Mouse (Mus musculus) heart, embryonic 16.5 days (tissue): ENCODE data around the gene Wipi1. TPM values are rescaled to one million over a fixed set of nuclear protein-coding genes. Genes with fewer than 3 reads are reported as not detected.
A peak's percentile ranks its signal among the peaks of the same experiment; 100 is the strongest.
"Not testable (repeated sequence)": the region's sequence is repeated elsewhere in the genome, so short reads cannot be mapped to it uniquely, and the experiment has no call there.

Source experiments
- ATAC-seq: fragments of 200-750 bp; cut with Nextera tagmentation; replicated peaks from 2 replicates; pipeline ENCODE4 v1.8.0; 2017; ENCODE audit warnings: moderate number of reproducible peaks; ENCODE audit not compliant: insufficient read depth, low FRiP score; ENCODE audit errors: extremely low read depth
- H3K27ac ChIP-seq: fragments of 300-500 bp; sonication (generic); 2 replicates; pipeline ENCODE4 v1.5.1; 2014; ENCODE audit warnings: mild to moderate bottlenecking, low read length, control low read depth, moderate library complexity
- H3K27me3 ChIP-seq: fragments of 300-500 bp; sonication (generic); 2 replicates; pipeline ENCODE4 v1.6.1; 2014; ENCODE audit warnings: low read length, mixed read lengths; ENCODE audit not compliant: control insufficient read depth, insufficient read depth
- H3K36me3 ChIP-seq: fragments of 300-500 bp; sonication (generic); 2 replicates; pipeline ENCODE4 v1.6.1; 2014; ENCODE audit not compliant: control insufficient read depth, insufficient read depth
- H3K4me1 ChIP-seq: fragments of 300-500 bp; sonication (generic); 2 replicates; pipeline ENCODE4 v1.6.1; 2014; ENCODE audit warnings: low read length, mixed read lengths; ENCODE audit not compliant: control insufficient read depth, insufficient read depth
- H3K4me2 ChIP-seq: fragments of 300-500 bp; sonication (generic); 2 replicates; pipeline ENCODE4 v1.6.1; 2014; ENCODE audit warnings: low read depth, mild to moderate bottlenecking, control low read depth, low read length
- H3K4me3 ChIP-seq: fragments of 300-500 bp; sonication (generic); 2 replicates; pipeline ENCODE4 v1.5.1; 2014; ENCODE audit warnings: mild to moderate bottlenecking, control low read depth, low read length
- H3K9ac ChIP-seq: fragments of 300-500 bp; sonication (generic); 2 replicates; pipeline ENCODE4 v1.6.1; 2014; ENCODE audit warnings: low read length, control low read depth
- H3K9me3 ChIP-seq: fragments of 300-500 bp; sonication (generic); replicated peaks from 2 replicates; pipeline ENCODE4 v1.6.1; 2016; ENCODE audit warnings: low read length; ENCODE audit not compliant: control insufficient read depth
- WGBS: fragments of 180-500 bp; shearing (Covaris S2); extraction: QIAGEN DNeasy Blood & Tissue Kit; methylation state at CpG from one replicate; pipeline ENCODE4 v1.1.7; 2014; 5-methylcytosine and 5-hydroxymethylcytosine counted together
- polyA plus RNA-seq: library from polyadenylated mRNA; unstranded; fragments of >200 nt; fragmentation: Nextera tagmentation; extraction: Ambion mirVana; gene quantifications from 2 replicates; pipeline ENCODE4 v1.2.1, GENCODE M21; 2015

Gene Wipi1
- 51.6 and 55.3 TPM in 2 replicates for polyA plus RNA-seq

- WGBS, result under 1% methylated on average over 55 of the region's 58 CpGs
- H3K4me1 ChIP-seq, result peaks cover 32% of the 10 kb centered on the region
- no peaks in the 10 kb centered on the region for H3K27me3 ChIP-seq
- no peaks in the 10 kb centered on the region for H3K36me3 ChIP-seq
- peak within 1 kb of the TSS; percentile 81 for H3K4me3 ChIP-seq
- peak within 1 kb of the TSS; percentile 88 for H3K27ac ChIP-seq
- peak within 1 kb of the TSS; percentile 84 for H3K4me2 ChIP-seq
- H3K9me3 ChIP-seq, result no peaks in the 10 kb centered on the region; the same call in 1 of the 2 replicates
- ATAC-seq, result peak; percentile 97
- peak within 1 kb of the TSS; percentile 87 for H3K9ac ChIP-seq
Measured at GRCm38 (mm10) chr11:109611303-109612149, at the start of gene Wipi1. Wipi1 (minus strand) TSS chr11:109611967.

- WGBS, result 85% methylated on average over 8 of the region's 8 CpGs
- H3K36me3 ChIP-seq, result peaks cover 66% of the 10 kb centered on the region
- H3K27me3 ChIP-seq, H3K27ac ChIP-seq, H3K9me3 ChIP-seq, H3K4me2 ChIP-seq, ATAC-seq, H3K4me1 ChIP-seq, H3K4me3 ChIP-seq, H3K9ac ChIP-seq: not testable (repeated sequence)
Measured at GRCm38 (mm10) chr11:109660526-109660925, 48.8 kb upstream of the Wipi1 start.

- 78% methylated on average over 7 of the region's 7 CpGs for WGBS
- Histone ChIP-seq H3K27me3 (no peaks in the 10 kb centered on the region), H3K27ac (no peak overlapping the region), H3K4me1 (peaks cover 30% of the 10 kb centered on the region), H3K4me2 (no peak overlapping the region), H3K9ac (no peak overlapping the region), H3K4me3 (no peak overlapping the region), H3K9me3 (no peaks in the 10 kb centered on the region), H3K36me3 (peaks cover 41% of the 10 kb centered on the region)
- no peak for ATAC-seq
Measured at GRCm38 (mm10) chr11:109656232-109656631, 44.5 kb upstream of the Wipi1 start.

- H3K4me3 ChIP-seq, result no peak overlapping the region
- no peak for ATAC-seq
- WGBS, result 80% methylated on average over 6 of the region's 6 CpGs
- peaks cover 26% of the 10 kb centered on the region for H3K36me3 ChIP-seq
- H3K9ac ChIP-seq, result no peak overlapping the region
- peaks cover 36% of the 10 kb centered on the region for H3K4me1 ChIP-seq
- no peaks in the 10 kb centered on the region for H3K27me3 ChIP-seq
- no peaks in the 10 kb centered on the region for H3K9me3 ChIP-seq
- H3K4me2 ChIP-seq, result no peak overlapping the region
- H3K27ac ChIP-seq, result no peak overlapping the region
Measured at GRCm38 (mm10) chr11:109654581-109654980, 42.8 kb upstream of the Wipi1 start.

- Histone ChIP-seq H3K4me3 (peak overlapping the region; percentile 93), H3K4me2 (peak overlapping the region; percentile 80), H3K27me3 (no peaks in the 10 kb centered on the region), H3K27ac (peak overlapping the region; percentile 24), H3K9me3 (no peaks in the 10 kb centered on the region), H3K9ac (peak overlapping the region; percentile 98), H3K36me3 (peaks cover 26% of the 10 kb centered on the region), H3K4me1 (peaks cover 49% of the 10 kb centered on the region)
- no peak for ATAC-seq
- 36% methylated on average over 8 of the region's 8 CpGs for WGBS
Measured at GRCm38 (mm10) chr11:109653201-109653600, 41.4 kb upstream of the Wipi1 start.

- peaks cover 26% of the 10 kb centered on the region for H3K36me3 ChIP-seq
- H3K4me2 ChIP-seq, result peak overlapping the region; percentile 80
- H3K4me3 ChIP-seq, result peak overlapping the region; percentile 93
- H3K27ac ChIP-seq, result peak overlapping the region; percentile 96
- WGBS, result 10% methylated on average over 6 of the region's 6 CpGs
- peaks cover 49% of the 10 kb centered on the region for H3K4me1 ChIP-seq
- ATAC-seq, result no peak
- H3K9ac ChIP-seq, result peak overlapping the region; percentile 98
- no peaks in the 10 kb centered on the region for H3K27me3 ChIP-seq
- no peaks in the 10 kb centered on the region for H3K9me3 ChIP-seq
Measured at GRCm38 (mm10) chr11:109652505-109652904, 40.7 kb upstream of the Wipi1 start.

GRCm38 (mm10) chr11:109651566-109652024, 39.8 kb upstream of the Wipi1 start:
- peak overlapping the region; percentile 96 for H3K27ac ChIP-seq
- peaks cover 49% of the 10 kb centered on the region for H3K4me1 ChIP-seq
- H3K9ac ChIP-seq, result peak overlapping the region; percentile 98
- WGBS, result under 1% methylated on average over 21 of the region's 21 CpGs
- H3K9me3 ChIP-seq, result no peaks in the 10 kb centered on the region
- H3K4me2 ChIP-seq, result peak overlapping the region; percentile 80
- H3K27me3 ChIP-seq, result no peaks in the 10 kb centered on the region
- H3K4me3 ChIP-seq, result peak overlapping the region; percentile 93
- ATAC-seq, result 0 out of 2 replicates have a peak, but pooled peaks have one; percentile 5
- H3K36me3 ChIP-seq, result peaks cover 21% of the 10 kb centered on the region

GRCm38 (mm10) chr11:109650788-109651565, 39.2 kb upstream of the Wipi1 start:
- peak; percentile 94 for ATAC-seq
- 1% methylated on average over 83 of the region's 90 CpGs for WGBS
- Histone ChIP-seq H3K27me3 (no peaks in the 10 kb centered on the region), H3K4me3 (peak overlapping the region; percentile 93), H3K36me3 (peaks cover 16% of the 10 kb centered on the region), H3K9ac (peak overlapping the region; percentile 98), H3K4me2 (peak overlapping the region; percentile 80), H3K4me1 (peaks cover 49% of the 10 kb centered on the region), H3K27ac (peak overlapping the region; percentile 96), H3K9me3 (no peaks in the 10 kb centered on the region)
